Mouse (Mus musculus) MEL (cell line): ENCODE data around the gene Hist1h1b. TPM values are rescaled to one million over a fixed set of nuclear protein-coding genes. Genes with fewer than 3 reads are reported as not detected.
A peak's percentile ranks its signal among the peaks of the same experiment; 100 is the strongest.

Source experiments
- DNase-seq: peaks from one replicate; pipeline ENCODE4 v3.0.0; 2011; ENCODE audit warnings: low read depth, low spot score
- H3K27ac ChIP-seq: 2 replicates; pipeline ENCODE4 v1.5.1; 2012; ENCODE audit warnings: low read depth, mild to moderate bottlenecking, control low read depth, low read length, moderate library complexity; ENCODE audit not compliant: control insufficient read depth
- H3K27me3 ChIP-seq, 2 experiments: fragments of 150-350 bp in 1 of 2; sonication (generic) in 1 of 2; 2 replicates each; pipeline ENCODE4 v1.6.1; 2012; ENCODE audit warnings: low read length in 2 of 2, mild to moderate bottlenecking in 2 of 2, improper control_type of control experiment in 1 of 2, moderate library complexity in 1 of 2; ENCODE audit not compliant: insufficient read depth in 2 of 2, control insufficient read depth in 1 of 2
- H3K36me3 ChIP-seq, 2 experiments: 2 replicates each; pipeline ENCODE4 v1.6.1; 2012 to 2014; ENCODE audit warnings: low read length in 2 of 2, improper control_type of control experiment in 1 of 2, inconsistent platforms in 1 of 2, mild to moderate bottlenecking in 1 of 2; ENCODE audit not compliant: insufficient read depth in 2 of 2, control insufficient read depth in 1 of 2
- H3K4me1 ChIP-seq, 2 experiments: fragments of 150-350 bp in 1 of 2; sonication (generic) in 1 of 2; 2 replicates each; pipeline ENCODE4 v1.6.1; 2012; ENCODE audit warnings: low read length in 2 of 2, improper control_type of control experiment in 1 of 2, mild to moderate bottlenecking in 1 of 2; ENCODE audit not compliant: insufficient read depth in 2 of 2, control insufficient read depth in 1 of 2
- H3K4me3 ChIP-seq, 2 experiments: fragments of 150-350 bp in 1 of 2; sonication (generic) in 1 of 2; 2 replicates each; pipeline ENCODE4 v1.5.1; 2012; ENCODE audit warnings: low read depth in 2 of 2, low read length in 2 of 2, mild to moderate bottlenecking in 2 of 2, moderate library complexity in 2 of 2, control low read depth in 1 of 2, improper control_type of control experiment in 1 of 2; ENCODE audit not compliant: control insufficient read depth in 1 of 2, insufficient read depth in 1 of 2
- H3K79me2 ChIP-seq: 2 replicates; pipeline ENCODE4 v1.6.1; 2012; ENCODE audit warnings: mild to moderate bottlenecking, low read length, moderate library complexity; ENCODE audit not compliant: control insufficient read depth, poor library complexity, insufficient read depth
- H3K9ac ChIP-seq: 2 replicates; pipeline ENCODE4 v1.6.1; 2012; ENCODE audit warnings: low read depth, mild to moderate bottlenecking, control low read depth, low read length, moderate library complexity; ENCODE audit not compliant: control insufficient read depth, poor library complexity, severe bottlenecking
- H3K9me3 ChIP-seq: fragments of 150-350 bp; sonication (generic); replicated peaks from 2 replicates; pipeline ENCODE4 v1.6.1; 2012; ENCODE audit warnings: mild to moderate bottlenecking, low read length, improper control_type of control experiment, moderate library complexity; ENCODE audit not compliant: insufficient read depth
- BHLHE40 ChIP-seq: IDR thresholded peaks from 2 replicates; pipeline ENCODE4 v1.6.1; 2012; ENCODE audit warnings: low read depth, mild to moderate bottlenecking, inconsistent platforms, low read length, improper control_type of control experiment, borderline replicate concordance
- ELF1 ChIP-seq: IDR thresholded peaks from 2 replicates; pipeline ENCODE4 v1.6.1; 2014; ENCODE audit warnings: low read depth, mild to moderate bottlenecking, inconsistent platforms, low read length, improper control_type of control experiment, moderate library complexity
- ETS1 ChIP-seq: IDR thresholded peaks from 2 replicates; pipeline ENCODE4 v1.6.1; 2012; ENCODE audit warnings: low read depth, mild to moderate bottlenecking, inconsistent platforms, low read length, improper control_type of control experiment, moderate library complexity
- GATA1 ChIP-seq: IDR thresholded peaks from 2 replicates; pipeline ENCODE4 v1.6.1; 2011; ENCODE audit warnings: low read depth, low read length, improper control_type of control experiment
- JUND ChIP-seq: IDR thresholded peaks from 2 replicates; pipeline ENCODE4 v1.6.1; 2011; ENCODE audit warnings: low read depth, mild to moderate bottlenecking, improper control_type of control experiment, low read length
- MAX ChIP-seq: IDR thresholded peaks from 2 replicates; pipeline ENCODE4 v1.6.1; 2011; ENCODE audit warnings: low read length, improper control_type of control experiment
- MEF2A ChIP-seq: IDR thresholded peaks from 2 replicates; pipeline ENCODE4 v1.6.1; 2014; ENCODE audit warnings: low read depth, mild to moderate bottlenecking, inconsistent platforms, low read length, improper control_type of control experiment; ENCODE audit not compliant: poor library complexity, insufficient replicate concordance, severe bottlenecking; ENCODE audit errors: extremely low read depth
- MYB ChIP-seq: IDR thresholded peaks from 2 replicates; pipeline ENCODE4 v1.6.1; 2011; ENCODE audit warnings: mild to moderate bottlenecking, low read depth, low read length, improper control_type of control experiment
- MYC ChIP-seq: IDR thresholded peaks from 2 replicates; pipeline ENCODE4 v1.6.1; 2011; ENCODE audit warnings: low read depth, mild to moderate bottlenecking, low read length, improper control_type of control experiment, moderate library complexity
- NRF1 ChIP-seq: IDR thresholded peaks from 2 replicates; pipeline ENCODE4 v1.6.1; 2014; ENCODE audit warnings: low read depth, mild to moderate bottlenecking, inconsistent platforms, low read length, improper control_type of control experiment, moderate library complexity; ENCODE audit not compliant: poor library complexity, insufficient read depth, severe bottlenecking
- POLR2A ChIP-seq, 2 experiments: IDR thresholded peaks; 2 replicates each; pipeline ENCODE4 v1.6.1; 2011 to 2012; ENCODE audit warnings: low read length in 2 of 2, mild to moderate bottlenecking in 2 of 2, control low read depth in 1 of 2, improper control_type of control experiment in 1 of 2, low read depth in 1 of 2, moderate library complexity in 1 of 2; ENCODE audit not compliant: control insufficient read depth in 1 of 2, insufficient read depth in 1 of 2, poor library complexity in 1 of 2
- POLR2AphosphoS2 ChIP-seq: IDR thresholded peaks from 2 replicates; pipeline ENCODE4 v1.6.1; 2011; ENCODE audit warnings: low read length, improper control_type of control experiment
- POLR2AphosphoS5 ChIP-seq: IDR thresholded peaks from 2 replicates; pipeline ENCODE4 v1.6.1; 2012; ENCODE audit warnings: low read depth, borderline replicate concordance, mild to moderate bottlenecking, inconsistent platforms, low read length, moderate library complexity, mixed read lengths
- SMC3 ChIP-seq: IDR thresholded peaks from 2 replicates; pipeline ENCODE4 v1.6.1; 2011; ENCODE audit warnings: low read depth, low read length, improper control_type of control experiment
- TBP ChIP-seq: IDR thresholded peaks from 2 replicates; pipeline ENCODE4 v1.8.0; 2011; ENCODE audit warnings: low read depth, low read length, improper control_type of control experiment
- TCF12 ChIP-seq: IDR thresholded peaks from 2 replicates; pipeline ENCODE4 v1.6.1; 2014; ENCODE audit warnings: low read depth, mild to moderate bottlenecking, inconsistent platforms, low read length, improper control_type of control experiment, moderate library complexity
- UBTF ChIP-seq: IDR thresholded peaks from 2 replicates; pipeline ENCODE4 v1.6.1; 2012; ENCODE audit warnings: low read depth, mild to moderate bottlenecking, inconsistent platforms, low read length, improper control_type of control experiment, moderate library complexity, borderline replicate concordance; ENCODE audit not compliant: insufficient read depth
- USF1 ChIP-seq: IDR thresholded peaks from 2 replicates; pipeline ENCODE4 v1.6.1; 2014; ENCODE audit warnings: low read depth, mild to moderate bottlenecking, inconsistent platforms, low read length, improper control_type of control experiment, moderate library complexity
- USF2 ChIP-seq, 2 experiments: IDR thresholded peaks; 2 replicates each; pipeline ENCODE4 v1.6.1; 2011 to 2012; ENCODE audit warnings: improper control_type of control experiment in 2 of 2, low read length in 2 of 2, borderline replicate concordance in 1 of 2, inconsistent platforms in 1 of 2, low read depth in 1 of 2, mild to moderate bottlenecking in 1 of 2; ENCODE audit not compliant: insufficient read depth in 1 of 2
- ZC3H11A ChIP-seq: IDR thresholded peaks from 2 replicates; pipeline ENCODE4 v1.6.1; 2012; ENCODE audit warnings: low read depth, mild to moderate bottlenecking, inconsistent platforms, low read length, improper control_type of control experiment
- ZMIZ1 ChIP-seq: IDR thresholded peaks from 2 replicates; pipeline ENCODE4 v1.6.1; 2012; ENCODE audit warnings: low read depth, mild to moderate bottlenecking, inconsistent platforms, low read length, improper control_type of control experiment, moderate library complexity
- polyA plus RNA-seq, 2 experiments: library from polyadenylated mRNA; stranded (reverse) in 1 of 2; unstranded in 1 of 2; fragments of >175 nt in 1 of 2; fragments of >200 nt in 1 of 2; gene quantifications; 2 replicates each; pipeline versions ENCODE4 v1.2.1 to v1.2.4; 2012; ENCODE audit warnings: low replicate concordance in 2 of 2, low read depth in 1 of 2; ENCODE audit not compliant: insufficient read length in 2 of 2, insufficient read depth in 1 of 2, missing spikeins in 1 of 2
- total RNA-seq: library from RNA; depleted of rRNA; stranded (reverse); fragments of 300-350 nt; gene quantifications from 2 replicates; pipeline ENCODE4 v1.2.3, GENCODE M21; 2012

Gene Hist1h1b
- total and polyA plus RNA-seq, 3 experiments = 2.9 to 1,140 TPM; not detected in 1

DNA sequence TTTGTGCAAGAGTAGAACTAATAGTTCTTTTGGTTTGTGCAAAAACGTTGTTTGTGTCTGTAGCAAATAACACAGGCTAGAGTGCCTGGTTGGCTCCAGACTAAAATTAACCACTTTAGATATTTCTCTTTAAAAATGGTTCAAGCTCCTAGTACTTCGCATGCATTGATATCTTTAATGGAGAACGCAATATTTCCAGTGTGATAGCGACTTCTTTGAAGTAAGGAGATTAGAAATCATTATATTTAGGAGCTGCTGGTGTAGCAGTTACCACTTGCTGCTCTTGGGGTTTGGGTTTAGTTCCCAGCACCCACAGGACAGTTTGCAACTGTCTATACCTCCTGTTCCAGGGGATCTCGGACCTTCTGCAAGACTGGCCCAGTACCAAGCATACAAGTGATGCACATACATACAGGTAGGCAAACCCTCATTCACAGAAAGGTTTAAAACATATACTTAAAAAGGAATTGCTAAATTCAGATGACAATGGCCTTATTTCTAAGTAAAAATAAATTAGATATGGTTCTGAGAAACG, 663 bp upstream of the Hist1h1b start:
- H3K4me3 ChIP-seq = peak overlapping the region; percentile 17 to 64
- H3K4me1 ChIP-seq = peaks cover 0 to 15% of the 10 kb centered on the region in 2 experiments; a peak in 2 of 4 replicates

DNA sequence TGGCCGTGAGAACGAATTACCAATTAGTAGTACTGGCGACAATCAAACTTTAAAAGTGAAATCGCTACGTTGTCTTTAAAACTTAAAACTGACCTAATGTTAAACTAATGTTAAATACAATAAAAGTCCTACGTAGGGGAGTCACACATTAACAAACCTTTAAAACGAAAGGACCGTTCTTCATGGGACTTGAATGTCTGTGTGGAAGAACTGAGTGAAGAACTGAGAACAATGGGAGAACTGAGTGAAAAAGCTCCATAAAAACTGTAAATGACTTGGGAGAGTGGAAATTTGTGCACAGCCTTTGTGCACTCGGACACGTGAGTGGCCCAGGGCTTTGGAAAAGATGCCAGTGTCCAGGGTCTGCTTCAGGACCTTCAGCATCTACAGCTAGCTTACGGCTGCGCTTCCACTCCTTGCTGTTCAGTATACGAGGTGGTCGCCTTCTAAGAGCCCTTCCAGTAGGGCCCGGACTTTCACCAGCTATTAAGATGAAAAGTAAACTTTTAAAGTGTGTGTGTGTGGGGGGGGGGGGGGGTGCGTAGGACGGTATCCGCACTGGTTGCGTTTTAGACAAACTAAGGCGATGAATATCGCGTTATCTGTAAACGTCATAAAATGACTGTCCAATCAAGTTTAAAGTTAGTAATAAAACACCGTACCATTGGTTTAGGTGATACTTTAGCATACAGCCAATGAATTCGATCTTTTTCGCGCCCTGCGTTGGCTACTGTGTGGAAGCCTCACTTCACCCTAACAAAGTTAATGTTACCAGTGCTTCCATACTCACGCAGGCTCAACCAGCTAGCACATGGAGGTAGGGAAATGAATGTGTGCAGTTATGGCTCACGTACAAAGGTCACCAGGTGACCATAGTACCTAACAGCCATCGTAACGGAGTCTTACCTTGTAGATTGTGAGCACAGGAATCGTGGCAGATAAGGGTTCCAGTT, 1.3 kb downstream of the Hist1h1b start:
- H3K36me3 ChIP-seq = peaks cover 0 to 20% of the 10 kb centered on the region in 2 experiments; a peak in 2 of 4 replicates
- peaks cover 0 to 15% of the 10 kb centered on the region in 2 experiments; a peak in 2 of 4 replicates for H3K4me1 ChIP-seq
- peak; percentile 95 for DNase-seq

More for the DNA sequence above, 663 bp upstream of the Hist1h1b start:
- Histone ChIP-seq H3K9me3 (no peaks in the 10 kb centered on the region), H3K36me3 (peaks cover 0 to 38% of the 10 kb centered on the region in 2 experiments; a peak in 2 of 4 replicates), H3K27ac (peak overlapping the region; percentile 99), H3K9ac (peak overlapping the region; percentile 93), H3K27me3 (no peaks in the 10 kb centered on the region), H3K79me2 (peaks cover 8% of the 10 kb centered on the region; the same call in 1 of the 2 replicates)
- peak; percentile 77 for DNase-seq
- TF ChIP-seq ZC3H11A (no peak), POLR2A (IDR thresholded peaks at IDR 0.05; ENCODE audit: control insufficient read depth in 1 of 2, insufficient read depth in 1 of 2, low read depth in 1 of 2, low read length in 2 of 2, poor library complexity in 1 of 2) (no peak), JUND (no peak), MYB (no peak), ETS1 (no peak), ELF1 (no peak), USF2 (IDR thresholded peaks at IDR 0.05; ENCODE audit: borderline replicate concordance in 1 of 2, insufficient read depth in 1 of 2, low read depth in 1 of 2, low read length in 2 of 2) (no peak), POLR2AphosphoS2 (no peak), SMC3 (no peak), USF1 (no peak), NRF1 (no peak), POLR2AphosphoS5 (no peak), MYC (no peak), GATA1 (no peak), BHLHE40 (no peak)

More for the DNA sequence above, 1.3 kb downstream of the Hist1h1b start:
- TF ChIP-seq POLR2A (IDR thresholded peaks at IDR 0.05; ENCODE audit: control insufficient read depth in 1 of 2, insufficient read depth in 1 of 2, low read depth in 1 of 2, low read length in 2 of 2, poor library complexity in 1 of 2) = peak in 1 of 2 experiments; percentile 91; a peak in 2 of 4 replicates
- no peak for TF ChIP-seq MEF2A
- TF ChIP-seq ZMIZ1 = no peak
- no peak for TF ChIP-seq MAX
- TF ChIP-seq TBP = no peak
- peak; percentile 100; the same call in 1 of the 2 replicates for TF ChIP-seq POLR2AphosphoS5
- TF ChIP-seq UBTF = no peak
- TF ChIP-seq TCF12 = no peak
- TF ChIP-seq MYB = no peak
- no peak for TF ChIP-seq JUND
- TF ChIP-seq, all 39 proteins: peak for 2
- H3K9me3 ChIP-seq = no peaks in the 10 kb centered on the region
- no peaks in the 10 kb centered on the region for H3K27me3 ChIP-seq
- H3K27ac ChIP-seq = peak overlapping the region; percentile 99
- peak overlapping the region; percentile 64 to 67 for H3K4me3 ChIP-seq
- peaks cover 8% of the 10 kb centered on the region; the same call in 1 of the 2 replicates for H3K79me2 ChIP-seq
- H3K9ac ChIP-seq = peak overlapping the region; percentile 93
